Mouse (Mus musculus) kidney, adult 2 months (tissue): ENCODE data around the gene Rhot1. TPM values are rescaled to one million over a fixed set of nuclear protein-coding genes. Genes with fewer than 3 reads are reported as not detected.

Experiments used
- DNase-seq: peaks from one replicate; pipeline ENCODE4 v3.0.0; 2021
- H3K27ac ChIP-seq: fragments of 200-500 bp; 2 replicates; pipeline ENCODE4 v1.5.1; 2012; ENCODE audit warnings: low read depth, low read length, control low read depth, inconsistent platforms; ENCODE audit not compliant: insufficient read depth
- H3K27me3 ChIP-seq: fragments of 200-500 bp; replicated peaks from 2 replicates; pipeline ENCODE4 v1.6.1; 2012; ENCODE audit warnings: mild to moderate bottlenecking, moderate library complexity, low read length, inconsistent platforms; ENCODE audit not compliant: control insufficient read depth, insufficient read depth
- H3K36me3 ChIP-seq: fragments of 200-500 bp; 2 replicates; pipeline ENCODE4 v1.6.1; 2012; ENCODE audit warnings: mild to moderate bottlenecking, moderate library complexity, low read length, inconsistent platforms; ENCODE audit not compliant: control insufficient read depth, insufficient read depth
- H3K4me1 ChIP-seq: fragments of 200-500 bp; 2 replicates; pipeline ENCODE4 v1.6.1; 2011; ENCODE audit warnings: low read length; ENCODE audit not compliant: control insufficient read depth, insufficient read depth
- H3K4me3 ChIP-seq: fragments of 200-500 bp; 2 replicates; pipeline ENCODE4 v1.5.1; 2011; ENCODE audit warnings: mild to moderate bottlenecking, low read depth, low read length, control low read depth; ENCODE audit not compliant: insufficient read depth
- CTCF ChIP-seq: fragments of 200-500 bp; conservative IDR thresholded peaks from 2 replicates; pipeline ENCODE4 v1.5.1; 2011; ENCODE audit warnings: low read depth, mild to moderate bottlenecking, control low read depth, low read length, moderate library complexity, mixed read lengths; ENCODE audit not compliant: insufficient read depth, insufficient read length
- POLR2A ChIP-seq: fragments of 200-500 bp; IDR thresholded peaks from one replicate; pipeline ENCODE4 v1.6.1; 2011; ENCODE audit warnings: low read depth, low read length, control low read depth
- WGBS: fragments of 180-500 bp; shearing (Covaris S2); methylation state at CpG from one replicate; pipeline ENCODE4 v1.1.7; 2018; 5-methylcytosine and 5-hydroxymethylcytosine counted together
- polyA plus RNA-seq: library from polyadenylated mRNA; depleted of rRNA; stranded (reverse); fragments of >200 nt; gene quantifications from 2 replicates; pipeline ENCODE4 v1.2.3, GENCODE M21; 2012; rRNA removed

Gene Rhot1
- 13.7 and 18.3 TPM in 2 replicates for polyA plus RNA-seq

DNA sequence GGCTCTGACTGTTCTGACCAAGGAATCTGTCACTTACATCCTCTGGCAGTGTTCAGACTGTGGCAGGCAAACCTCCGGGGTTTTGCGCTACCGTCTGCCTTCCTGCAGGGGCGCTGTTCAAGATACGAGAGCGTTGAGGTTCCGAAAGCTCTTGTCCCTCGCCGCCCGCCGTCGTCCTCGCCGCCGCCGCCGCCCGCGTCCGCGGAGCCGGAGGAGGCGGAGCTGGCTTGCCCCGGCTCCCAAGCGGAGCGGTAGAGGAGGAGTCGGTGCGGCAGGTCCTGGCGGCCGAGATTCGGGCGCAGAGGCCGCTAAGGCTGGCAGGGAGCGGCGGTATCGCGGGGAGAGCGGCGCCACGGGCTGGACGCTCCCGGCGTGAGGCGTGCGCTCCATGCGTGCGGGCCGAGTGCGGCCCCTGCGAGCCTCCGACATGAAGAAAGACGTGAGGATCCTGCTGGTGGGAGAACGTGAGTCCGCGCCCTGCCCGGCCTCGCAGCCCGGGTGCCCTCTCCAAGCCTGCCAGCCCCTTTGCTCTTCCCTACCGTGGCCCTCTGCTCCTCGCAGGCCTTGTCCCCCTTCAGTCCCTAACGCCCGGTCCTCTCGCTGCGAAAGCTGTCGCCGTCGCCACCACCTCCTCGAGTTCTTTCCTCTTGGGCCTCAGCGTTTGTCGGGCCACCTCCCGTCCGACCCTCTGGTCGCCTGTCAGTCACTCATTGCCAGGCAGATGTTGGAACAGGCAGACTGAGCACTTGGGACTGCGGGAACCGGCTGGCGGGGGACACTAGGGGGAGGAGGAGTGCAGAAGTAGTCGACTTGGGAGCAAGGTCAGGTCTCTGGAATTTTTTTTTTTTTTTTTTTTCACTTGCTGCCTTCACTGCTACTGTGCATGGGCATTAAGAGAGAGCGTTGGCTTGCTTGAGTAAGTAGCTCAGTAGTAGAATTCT lies at the start of gene Rhot1:
Gene Rhot1 (plus strand): TSS at position 160 of the 941 bp plus-strand sequence.
- Histone ChIP-seq H3K27ac (peak within 1 kb of the TSS; percentile 97), H3K4me3 (peak within 1 kb of the TSS; percentile 100), H3K36me3 (no peaks in the 10 kb centered on the region), H3K4me1 (peaks cover 8% of the 10 kb centered on the region), H3K27me3 (no peaks in the 10 kb centered on the region)
- DNase-seq, result peak; percentile 98
- TF ChIP-seq POLR2A (peak; percentile 17), CTCF (peak; percentile 88)
- WGBS, result under 1% methylated on average over 78 of the region's 78 CpGs

- TF ChIP-seq CTCF, result no peak
- TF ChIP-seq POLR2A, result no peak
- Histone ChIP-seq H3K27ac (no peak overlapping the region), H3K27me3 (no peaks in the 10 kb centered on the region), H3K36me3 (no peaks in the 10 kb centered on the region; the same call in 1 of the 2 replicates), H3K4me1 (peaks cover 14% of the 10 kb centered on the region; the same call in 1 of the 2 replicates), H3K4me3 (no peak overlapping the region)
- WGBS, result 80% methylated on average over 4 of the region's 4 CpGs
- no peak for DNase-seq
Measured at GRCm38 (mm10) chr11:80161041-80161440, 47.8 kb upstream of the Rhot1 start.

DNA sequence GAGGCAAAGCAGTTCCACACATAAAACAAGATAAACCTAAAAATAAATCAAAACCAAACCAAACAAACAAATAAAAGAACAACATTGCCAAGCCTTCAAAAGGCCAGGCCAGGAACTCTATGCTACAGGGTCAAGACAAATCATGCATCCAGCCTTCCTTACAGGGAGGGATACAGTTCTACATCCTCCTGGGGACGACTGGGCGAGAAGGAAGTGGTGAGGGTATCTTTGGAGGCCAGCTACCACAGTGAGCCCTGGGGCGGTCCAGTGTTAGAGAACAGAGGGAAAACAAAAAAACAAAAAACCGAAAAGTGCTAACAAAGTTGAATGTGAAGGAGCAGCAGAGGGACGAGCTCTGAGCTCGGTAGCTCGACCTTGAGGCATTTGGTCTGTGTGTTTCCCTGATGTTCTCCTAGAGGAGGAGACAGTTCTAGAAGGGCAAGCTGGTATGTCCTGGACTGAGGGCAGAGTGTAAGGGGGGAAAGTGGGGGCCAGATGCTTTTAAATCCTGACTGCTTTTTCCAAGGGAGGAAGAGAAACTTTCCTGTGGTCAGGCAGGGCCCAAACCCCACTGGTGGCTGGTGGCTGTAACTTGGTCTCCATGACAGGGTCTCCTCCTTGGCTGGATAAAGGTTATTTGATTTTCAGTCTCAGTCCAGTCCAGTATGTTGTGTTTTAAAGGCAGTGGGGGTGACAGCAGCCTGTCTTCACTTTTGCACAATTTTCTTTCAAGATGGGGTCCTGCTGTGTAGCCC lies 45.3 kb upstream of the Rhot1 start:
- Histone ChIP-seq H3K36me3 (peaks cover 2% of the 10 kb centered on the region; the same call in 1 of the 2 replicates), H3K4me1 (peaks cover 14% of the 10 kb centered on the region; the same call in 1 of the 2 replicates), H3K4me3 (no peak overlapping the region), H3K27me3 (no peaks in the 10 kb centered on the region), H3K27ac (peak overlapping the region; percentile 88)
- WGBS, result 51% methylated on average over 7 of the region's 7 CpGs
- no peak for TF ChIP-seq POLR2A
- TF ChIP-seq CTCF, result no peak
- no peak for DNase-seq

DNA sequence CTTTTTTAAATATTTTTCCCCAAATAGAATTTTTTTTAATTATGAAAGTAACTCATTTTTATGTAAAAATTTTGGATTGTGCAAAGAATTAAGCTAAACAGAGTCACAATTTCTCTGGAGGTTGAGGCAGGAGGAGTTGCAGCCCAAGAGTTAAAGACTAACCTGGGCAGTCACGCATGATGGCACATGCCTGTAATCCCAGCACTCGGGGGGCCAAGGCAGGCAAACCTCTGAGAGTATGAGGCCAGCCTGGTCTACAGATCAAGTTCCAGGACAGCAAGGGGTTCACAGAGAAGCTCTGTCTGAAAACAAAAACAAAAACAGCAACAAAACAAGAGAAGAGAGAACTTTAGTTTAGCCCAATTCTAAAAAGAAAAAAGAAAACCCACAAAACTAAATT lies 44.6 kb upstream of the Rhot1 start:
- Histone ChIP-seq H3K27ac (no peak overlapping the region; the same call in 1 of the 2 replicates), H3K4me1 (peaks cover 14% of the 10 kb centered on the region; the same call in 1 of the 2 replicates), H3K36me3 (peaks cover 2% of the 10 kb centered on the region; the same call in 1 of the 2 replicates), H3K4me3 (no peak overlapping the region), H3K27me3 (no peaks in the 10 kb centered on the region)
- 35% methylated on average over 2 of the region's 2 CpGs for WGBS
- TF ChIP-seq POLR2A (no peak), CTCF (no peak)
- DNase-seq, result peak; percentile 89

- TF ChIP-seq CTCF, result no peak
- TF ChIP-seq POLR2A, result no peak
Measured at GRCm38 (mm10) chr11:80168121-80168520, 40.7 kb upstream of the Rhot1 start.

GRCm38 (mm10) chr11:80168611-80169249 lies 40.1 kb upstream of the Rhot1 start:
- peaks cover 28% of the 10 kb centered on the region for H3K4me1 ChIP-seq
- peak; percentile 64 for DNase-seq
- H3K27me3 ChIP-seq, result no peaks in the 10 kb centered on the region
- H3K36me3 ChIP-seq, result 0 out of 2 replicates have a peak, but pooled peaks cover 2% of the 10 kb centered on the region
- H3K27ac ChIP-seq, result 0 out of 2 replicates have a peak overlapping the region, but pooled peaks have one; percentile 4
- no peak for TF ChIP-seq POLR2A
- TF ChIP-seq CTCF, result no peak
- WGBS, result 61% methylated on average over 4 of the region's 4 CpGs
- no peak overlapping the region for H3K4me3 ChIP-seq

More at GRCm38 (mm10) chr11:80168121-80168520, 40.7 kb upstream of the Rhot1 start:
- Histone ChIP-seq H3K4me3 (no peak overlapping the region), H3K27ac (no peak overlapping the region), H3K4me1 (peaks cover 34% of the 10 kb centered on the region), H3K27me3 (no peaks in the 10 kb centered on the region), H3K36me3 (0 out of 2 replicates have a peak, but pooled peaks cover 2% of the 10 kb centered on the region)
- 91% methylated on average over 9 of the region's 9 CpGs for WGBS
- no peak for DNase-seq
